Mouse (Mus musculus): Measurements from ENCODE around the gene Nedd4. TPM values are rescaled to one million over a fixed set of nuclear protein-coding genes. Genes with fewer than 3 reads are reported as not detected.

Nedd4 gene
- polyA plus RNA-seq, 1 experiment: 612 TPM

DNA sequence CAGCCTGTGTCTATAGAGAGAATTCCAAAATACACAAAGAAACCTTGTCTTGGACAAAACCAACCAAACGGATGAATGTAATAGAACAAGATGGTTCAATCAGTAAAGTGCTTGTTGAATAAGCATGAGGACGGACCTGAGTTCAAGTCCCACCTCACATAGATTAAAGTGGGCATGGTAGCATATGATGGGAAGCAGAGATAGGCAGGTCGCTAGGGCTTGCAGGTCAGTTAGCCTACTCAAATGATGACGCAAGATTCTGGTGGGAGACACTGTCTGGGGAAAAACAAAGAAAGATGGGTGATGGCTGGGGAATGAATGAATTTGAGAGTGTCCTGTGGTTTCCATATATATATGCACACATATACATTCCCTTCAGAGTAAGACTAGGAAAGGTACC, 41.0 kb downstream of the Nedd4 start:
- DNase-seq (ENCODE audit: low read depth): no peak
- TF ChIP-seq POLR2A (IDR thresholded peaks at IDR 0.05; ENCODE audit: borderline replicate concordance, extremely low read depth, insufficient read depth, insufficient read length, poor library complexity, severe bottlenecking) (no peak), CTCF (IDR thresholded peaks at IDR 0.05; ENCODE audit: borderline replicate concordance, extremely low read depth, insufficient read depth, insufficient read length) (no peak)

DNA sequence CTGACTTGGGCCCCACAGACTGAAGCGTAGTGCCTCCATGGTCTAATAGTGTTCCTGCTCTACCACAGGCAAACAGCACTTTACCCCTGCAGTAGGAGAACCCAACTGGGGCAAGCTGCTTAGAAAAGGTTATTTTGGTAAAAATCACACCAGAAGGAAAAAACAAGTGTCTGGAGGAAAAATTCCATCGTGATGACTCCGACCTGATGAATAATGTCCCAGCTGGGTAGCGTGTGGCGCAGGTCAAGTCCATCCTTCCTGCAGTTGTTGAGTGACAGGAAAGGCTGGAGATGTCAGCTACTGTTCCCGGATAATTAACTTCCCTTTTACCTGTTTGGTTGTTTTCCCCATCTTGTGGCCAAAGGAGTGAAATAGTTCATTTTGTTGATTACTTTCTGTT, 41.6 kb downstream of the Nedd4 start:
- DNase-seq (ENCODE audit: low read depth): no peak
- TF ChIP-seq POLR2A (IDR thresholded peaks at IDR 0.05; ENCODE audit: borderline replicate concordance, extremely low read depth, insufficient read depth, insufficient read length, poor library complexity, severe bottlenecking) (no peak), CTCF (IDR thresholded peaks at IDR 0.05; ENCODE audit: borderline replicate concordance, extremely low read depth, insufficient read depth, insufficient read length) (no peak)

- TF ChIP-seq CTCF (IDR thresholded peaks at IDR 0.05; ENCODE audit: borderline replicate concordance, extremely low read depth, insufficient read depth, insufficient read length): no peak
- TF ChIP-seq POLR2A (IDR thresholded peaks at IDR 0.05; ENCODE audit: borderline replicate concordance, extremely low read depth, insufficient read depth, insufficient read length, poor library complexity, severe bottlenecking): no peak
- no peak for DNase-seq (ENCODE audit: low read depth)
Observed at GRCm38 (mm10) chr9:72705270-72705669, 43.1 kb downstream of the Nedd4 start.

DNA sequence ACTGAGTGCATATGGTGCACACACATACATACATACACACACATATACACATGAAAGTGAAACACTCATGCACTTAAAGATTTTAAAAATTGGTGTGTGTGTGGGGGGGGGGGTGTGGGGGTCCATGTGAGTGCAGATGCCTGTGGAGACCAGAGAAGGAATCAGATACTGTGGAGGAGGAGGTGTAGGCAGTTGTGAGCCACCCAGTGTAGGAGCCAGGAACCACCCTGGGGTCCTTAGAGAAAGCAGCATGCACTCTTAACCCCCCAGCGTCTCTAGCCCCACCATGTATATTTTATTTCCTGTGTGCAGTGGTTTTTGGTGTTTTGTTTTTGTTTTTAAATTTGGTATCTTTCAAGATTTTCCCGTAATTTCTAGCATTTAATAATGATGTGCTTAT, 45.9 kb downstream of the Nedd4 start:
- TF ChIP-seq CTCF (IDR thresholded peaks at IDR 0.05; ENCODE audit: borderline replicate concordance, extremely low read depth, insufficient read depth, insufficient read length) (no peak), POLR2A (IDR thresholded peaks at IDR 0.05; ENCODE audit: borderline replicate concordance, extremely low read depth, insufficient read depth, insufficient read length, poor library complexity, severe bottlenecking) (no peak)
- no peak for DNase-seq (ENCODE audit: low read depth)

DNA sequence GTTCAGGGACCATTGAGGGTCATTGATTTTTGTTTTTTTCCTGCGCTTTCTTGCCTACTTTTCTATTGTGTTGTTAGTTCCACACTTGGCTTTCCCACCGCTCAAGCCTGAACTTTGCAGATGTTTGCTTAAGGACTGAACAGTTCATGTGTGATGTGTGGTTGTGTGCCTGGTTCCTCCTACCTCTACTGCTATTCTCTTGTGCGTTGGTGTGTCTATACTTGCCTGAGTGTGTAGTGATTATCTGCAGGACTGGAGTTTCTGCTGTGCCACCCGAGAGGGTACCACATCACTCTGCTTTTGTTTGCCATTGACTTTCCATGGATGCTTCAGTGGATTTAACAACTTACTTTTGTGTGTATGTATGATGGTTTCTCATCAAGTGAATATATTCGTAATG, 46.5 kb downstream of the Nedd4 start:
- DNase-seq (ENCODE audit: low read depth): no peak
- TF ChIP-seq POLR2A (IDR thresholded peaks at IDR 0.05; ENCODE audit: borderline replicate concordance, extremely low read depth, insufficient read depth, insufficient read length, poor library complexity, severe bottlenecking) (no peak), CTCF (IDR thresholded peaks at IDR 0.05; ENCODE audit: borderline replicate concordance, extremely low read depth, insufficient read depth, insufficient read length) (no peak)

GRCm38 (mm10) chr9:72710060-72710459, 47.9 kb downstream of the Nedd4 start:
- DNase-seq (ENCODE audit: low read depth): no peak
- TF ChIP-seq POLR2A (IDR thresholded peaks at IDR 0.05; ENCODE audit: borderline replicate concordance, extremely low read depth, insufficient read depth, insufficient read length, poor library complexity, severe bottlenecking) (no peak), CTCF (IDR thresholded peaks at IDR 0.05; ENCODE audit: borderline replicate concordance, extremely low read depth, insufficient read depth, insufficient read length) (no peak)

- TF ChIP-seq POLR2A (IDR thresholded peaks at IDR 0.05; ENCODE audit: borderline replicate concordance, extremely low read depth, insufficient read depth, insufficient read length, poor library complexity, severe bottlenecking) (no peak), CTCF (IDR thresholded peaks at IDR 0.05; ENCODE audit: borderline replicate concordance, extremely low read depth, insufficient read depth, insufficient read length) (no peak)
- no peak for DNase-seq (ENCODE audit: low read depth)
Observed at GRCm38 (mm10) chr9:72714945-72715344, 52.8 kb downstream of the Nedd4 start.

DNA sequence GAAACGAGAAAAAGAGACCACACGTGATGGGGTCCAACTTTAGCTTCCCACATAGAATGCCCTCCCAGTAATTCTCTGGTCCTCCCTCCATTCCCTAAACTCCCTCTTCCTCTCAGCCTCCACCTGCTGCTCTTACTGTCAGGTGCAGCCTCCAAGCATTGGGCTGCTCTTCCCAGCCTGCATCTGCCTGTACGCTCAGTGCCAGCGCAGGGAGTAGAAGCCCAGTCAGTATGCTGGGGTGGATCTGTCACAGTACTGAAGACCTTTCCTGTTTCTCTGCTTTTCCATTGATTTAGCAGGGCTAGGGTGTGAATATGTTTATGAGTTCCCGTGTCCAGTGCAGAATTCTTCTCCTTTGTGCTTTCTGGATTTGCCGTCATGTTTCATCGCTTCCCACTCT, 54.1 kb downstream of the Nedd4 start:
- TF ChIP-seq CTCF (IDR thresholded peaks at IDR 0.05; ENCODE audit: borderline replicate concordance, extremely low read depth, insufficient read depth, insufficient read length) (no peak), POLR2A (IDR thresholded peaks at IDR 0.05; ENCODE audit: borderline replicate concordance, extremely low read depth, insufficient read depth, insufficient read length, poor library complexity, severe bottlenecking) (no peak)
- DNase-seq (ENCODE audit: low read depth): no peak

GRCm38 (mm10) chr9:72719143-72719542, 57.0 kb downstream of the Nedd4 start:
- no peak for TF ChIP-seq POLR2A (IDR thresholded peaks at IDR 0.05; ENCODE audit: borderline replicate concordance, extremely low read depth, insufficient read depth, insufficient read length, poor library complexity, severe bottlenecking)
- TF ChIP-seq CTCF (IDR thresholded peaks at IDR 0.05; ENCODE audit: borderline replicate concordance, extremely low read depth, insufficient read depth, insufficient read length): no peak

GRCm38 (mm10) chr9:72721221-72721620, 59.1 kb downstream of the Nedd4 start:
- TF ChIP-seq POLR2A (IDR thresholded peaks at IDR 0.05; ENCODE audit: borderline replicate concordance, extremely low read depth, insufficient read depth, insufficient read length, poor library complexity, severe bottlenecking): no peak
- no peak for TF ChIP-seq CTCF (IDR thresholded peaks at IDR 0.05; ENCODE audit: borderline replicate concordance, extremely low read depth, insufficient read depth, insufficient read length)
- no peak for DNase-seq (ENCODE audit: low read depth)

More at GRCm38 (mm10) chr9:72719143-72719542, 57.0 kb downstream of the Nedd4 start:
- no peak for DNase-seq (ENCODE audit: low read depth)

DNA sequence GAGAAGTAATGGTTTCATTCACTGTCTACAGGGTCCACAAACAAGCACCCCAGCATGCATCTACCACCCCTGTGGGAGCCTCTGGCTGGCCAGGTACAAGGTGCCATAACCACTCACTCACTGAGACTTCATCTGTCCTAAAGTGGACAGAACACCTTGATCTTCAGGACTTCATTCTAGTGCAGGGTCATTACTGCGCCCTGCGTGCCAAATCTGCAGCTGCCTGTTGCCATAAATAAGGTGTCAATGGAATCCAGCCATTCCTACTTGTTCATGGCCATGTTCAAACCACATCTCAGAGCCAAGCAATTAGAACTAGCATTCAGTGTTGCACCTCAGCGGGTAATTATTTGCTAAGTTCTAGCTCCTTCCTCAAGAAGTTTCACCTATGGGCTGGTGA, 60.5 kb downstream of the Nedd4 start:
- DNase-seq (ENCODE audit: low read depth): no peak
- TF ChIP-seq POLR2A (IDR thresholded peaks at IDR 0.05; ENCODE audit: borderline replicate concordance, extremely low read depth, insufficient read depth, insufficient read length, poor library complexity, severe bottlenecking): no peak
- TF ChIP-seq CTCF (IDR thresholded peaks at IDR 0.05; ENCODE audit: borderline replicate concordance, extremely low read depth, insufficient read depth, insufficient read length): no peak

DNA sequence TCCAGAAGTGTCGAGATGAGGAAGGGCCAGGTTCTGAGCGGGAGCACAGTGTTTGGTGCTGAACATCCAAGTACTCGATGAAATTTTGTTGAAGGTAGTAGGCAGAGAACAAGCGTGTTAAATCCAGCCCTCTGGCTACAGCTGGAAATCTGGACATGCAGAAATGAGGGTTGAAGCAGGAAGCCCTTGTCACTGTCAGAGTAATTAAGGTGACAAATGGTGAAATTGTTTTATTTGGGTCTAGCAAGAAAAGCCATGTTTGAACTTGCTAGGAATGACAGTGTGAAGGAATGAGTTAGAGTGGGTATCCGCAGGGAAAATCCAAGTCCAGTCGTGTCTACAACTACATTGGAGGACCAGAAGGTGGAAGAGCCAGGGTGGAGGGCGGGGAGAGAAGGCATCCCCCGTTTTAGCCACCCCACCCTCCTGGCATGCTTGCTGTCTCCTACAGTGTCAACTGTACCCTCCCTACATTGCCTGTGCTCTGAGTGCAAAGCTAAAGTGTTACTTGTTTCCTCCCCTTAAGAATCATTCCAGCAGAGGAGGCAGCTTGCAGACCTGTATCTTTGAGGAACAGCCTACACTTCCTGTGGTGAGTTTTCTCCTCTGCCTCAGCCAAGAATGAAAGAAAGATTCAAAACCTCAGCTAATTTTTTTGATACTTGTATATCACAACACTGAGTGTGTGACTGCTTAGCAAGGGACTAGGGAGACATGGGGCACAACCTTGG, 62.5 kb downstream of the Nedd4 start:
- no peak for DNase-seq (ENCODE audit: low read depth)
- no peak for TF ChIP-seq CTCF (IDR thresholded peaks at IDR 0.05; ENCODE audit: borderline replicate concordance, extremely low read depth, insufficient read depth, insufficient read length)
- TF ChIP-seq POLR2A (IDR thresholded peaks at IDR 0.05; ENCODE audit: borderline replicate concordance, extremely low read depth, insufficient read depth, insufficient read length, poor library complexity, severe bottlenecking): no peak

All from brain, embryonic 14.5 days (tissue).